Mouse (Mus musculus) common myeloid progenitor, adult 5-6 weeks (primary cell): ENCODE data around the gene Flnb. TPM values are rescaled to one million over a fixed set of nuclear protein-coding genes. Genes with fewer than 3 reads are reported as not detected.
A peak's percentile ranks its signal among the peaks of the same experiment; 100 is the strongest.

ENCODE experiments used
- ATAC-seq: replicated peaks from 2 replicates; pipeline ENCODE4 v1.8.0; 2016; ENCODE audit warnings: low read depth, mild to moderate bottlenecking, moderate TSS enrichment, inconsistent platforms; ENCODE audit not compliant: poor library complexity, severe bottlenecking
- total RNA-seq: library from RNA; stranded (forward); fragments of 200-1000, 187-1606 nt; gene quantifications from 2 replicates; pipeline ENCODE4 v1.2.3, GENCODE M21; 2017

Gene Flnb
- total RNA-seq, 1 experiment from 2014 or later, result 16.9 TPM

DNA sequence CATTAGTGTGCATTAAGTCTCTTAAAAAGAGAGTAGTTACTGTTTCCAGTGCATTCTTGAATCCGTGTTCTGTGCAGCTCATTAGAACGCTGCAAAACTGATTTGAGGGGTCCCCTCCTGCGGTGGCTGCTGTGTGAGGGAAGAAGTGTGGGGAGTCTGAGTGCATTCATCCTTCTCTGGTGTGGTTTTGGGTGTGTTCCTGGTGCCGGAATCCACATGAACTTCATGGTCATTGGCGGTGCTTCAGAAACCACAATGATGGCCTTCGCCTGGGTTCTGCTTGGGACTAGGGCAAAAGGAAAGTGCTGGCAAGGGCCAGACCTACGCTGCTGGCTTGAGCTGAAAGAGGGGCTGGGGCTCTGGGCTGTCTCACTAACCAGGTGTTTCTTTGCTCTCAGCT, 116.4 kb downstream of the Flnb start:
- peak; percentile 75 for ATAC-seq

DNA sequence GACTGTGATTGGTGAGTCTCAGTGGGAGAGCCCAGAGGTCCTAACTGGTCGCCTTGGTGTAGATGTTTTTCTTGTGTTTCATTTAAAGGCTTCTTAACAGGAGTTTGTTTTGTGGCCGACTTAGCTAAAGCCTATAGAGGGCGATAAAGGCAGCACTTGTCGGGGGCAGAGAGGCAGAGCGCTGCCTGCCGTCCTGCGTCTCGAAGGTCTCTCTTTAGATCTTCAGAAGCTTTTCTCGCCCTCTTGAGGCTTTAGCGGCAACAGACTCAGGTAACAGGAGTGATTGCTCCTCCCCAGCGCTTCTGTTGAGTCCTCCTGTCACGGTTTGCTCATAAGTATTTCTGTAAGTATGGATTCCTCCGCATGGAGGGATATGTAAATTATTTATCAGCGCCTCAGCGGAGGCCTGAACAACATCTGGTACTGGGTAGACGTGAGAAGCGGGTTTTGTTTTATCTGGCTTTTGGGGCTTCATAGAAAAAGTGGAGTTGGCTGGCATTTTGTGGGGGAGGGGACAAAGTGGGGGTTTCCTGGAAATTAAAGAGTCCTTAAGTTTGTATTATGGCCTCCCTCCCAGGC, 119.4 kb downstream of the Flnb start:
- ATAC-seq, result peak; percentile 60

- no peak for ATAC-seq
These were observed 121.3 kb downstream of the Flnb start for GRCm38 (mm10) chr14:7938809-7939784.

GRCm38 (mm10) chr14:7941413-7941812, 123.7 kb downstream of the Flnb start:
- ATAC-seq, result no peak

DNA sequence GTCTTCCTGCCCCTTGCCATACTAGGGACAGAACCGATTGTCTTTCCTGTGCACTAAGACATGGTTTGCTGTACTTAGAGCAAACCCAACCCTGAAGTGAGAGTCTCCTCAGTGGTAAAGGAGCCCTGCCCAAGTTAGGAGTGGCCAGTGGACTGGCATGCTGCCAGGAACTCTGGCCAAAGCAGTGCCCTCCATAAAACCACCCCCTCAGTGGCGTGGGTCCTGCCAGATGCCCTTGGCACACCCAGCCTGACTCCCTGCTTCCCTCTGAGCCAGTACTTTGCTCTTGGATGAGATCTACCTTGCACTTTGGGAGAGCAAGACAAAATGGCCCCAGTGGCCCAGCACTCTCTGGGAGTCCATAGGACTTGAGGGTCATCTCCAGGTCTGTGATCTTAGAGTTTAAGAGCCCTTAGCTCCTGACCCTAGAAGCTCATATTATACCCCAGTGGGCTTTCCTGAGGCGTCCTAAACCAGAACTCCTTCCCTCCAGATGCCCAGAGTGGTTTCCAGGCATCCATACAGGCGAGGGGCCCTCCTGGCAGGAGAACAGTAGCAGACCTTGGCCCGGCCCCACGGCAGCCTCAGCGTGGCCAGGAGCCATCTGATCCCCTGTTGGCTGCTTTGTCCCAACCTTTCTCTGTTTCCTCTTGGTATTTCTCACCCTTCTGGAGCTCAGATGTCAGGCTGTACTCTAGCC, 125.5 kb downstream of the Flnb start:
- no peak for ATAC-seq

- ATAC-seq, result no peak
These were observed 126.0 kb downstream of the Flnb start for GRCm38 (mm10) chr14:7943801-7944135.

DNA sequence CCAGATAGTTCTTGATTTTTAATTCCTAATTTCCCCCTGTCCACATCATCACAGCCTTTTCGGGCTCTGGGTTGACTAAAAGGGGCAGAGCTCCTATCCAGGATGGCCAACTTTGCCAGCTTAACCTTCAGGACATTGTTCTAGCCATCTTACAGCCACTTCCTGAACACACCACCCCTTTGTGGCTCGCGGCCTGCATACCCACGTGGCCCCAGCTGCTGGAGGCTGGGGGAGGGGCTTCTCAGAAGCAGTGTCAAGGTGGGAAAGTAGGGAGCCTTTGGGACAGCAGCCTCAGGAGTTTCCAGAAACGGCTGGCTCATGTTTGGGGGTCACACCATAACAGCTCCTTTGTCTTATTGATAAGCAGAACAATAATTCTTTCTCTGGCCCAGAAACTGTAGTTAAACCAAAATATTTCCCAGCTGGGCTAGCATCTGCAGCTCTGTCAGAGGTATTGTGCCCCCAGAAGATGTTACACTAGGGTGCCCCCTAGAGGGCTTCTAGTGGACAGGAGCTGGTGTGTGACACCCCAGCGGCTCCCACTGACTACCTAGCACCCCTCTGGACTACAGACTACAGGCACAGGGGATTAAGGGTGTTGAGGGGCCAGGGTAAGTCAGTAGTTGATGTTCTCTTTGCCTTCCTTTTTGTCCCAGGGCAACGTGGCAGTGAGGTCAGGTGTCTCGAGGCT, 126.7 kb downstream of the Flnb start:
- ATAC-seq, result peak; percentile 76

DNA sequence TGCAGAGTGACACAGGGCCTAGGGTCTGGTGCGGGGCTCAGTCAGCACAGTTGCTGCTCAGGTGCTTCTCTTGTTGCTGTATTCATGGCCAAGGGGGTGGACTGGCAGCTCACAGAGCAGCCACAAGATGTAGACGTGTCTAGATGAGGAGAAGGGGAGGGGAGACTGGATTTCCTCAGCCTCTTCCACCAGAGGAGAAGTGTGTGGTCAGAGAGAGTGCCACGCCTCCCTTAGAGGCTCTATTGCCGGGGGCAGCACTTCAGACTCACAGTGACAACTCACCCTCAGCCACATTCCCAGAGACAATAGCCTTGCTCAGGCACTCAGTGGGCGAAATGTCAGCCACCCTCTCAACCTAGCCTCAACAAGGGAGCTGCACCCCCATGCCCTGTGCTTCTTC, 127.5 kb downstream of the Flnb start:
- no peak for ATAC-seq

DNA sequence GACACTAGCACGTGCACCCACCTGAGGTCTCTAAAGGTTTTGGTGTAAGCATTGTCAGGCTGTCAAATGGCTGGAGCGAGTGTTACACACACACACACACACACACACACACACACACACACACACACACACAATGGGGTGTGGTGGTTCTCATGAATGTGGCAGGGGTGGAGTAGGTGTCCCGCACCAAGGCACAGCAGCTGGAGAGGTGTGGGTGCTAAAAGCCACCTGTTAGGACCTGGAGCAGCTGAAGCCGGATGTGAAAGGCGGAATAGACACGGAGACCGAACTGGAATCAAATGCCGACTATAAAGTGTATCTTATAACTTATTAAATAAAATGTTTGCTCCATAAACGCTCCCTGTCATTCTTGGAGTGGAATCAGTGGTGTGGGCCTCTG, 133.5 kb downstream of the Flnb start:
- ATAC-seq, result no peak

- peak; percentile 56 for ATAC-seq
These were observed 135.0 kb downstream of the Flnb start for GRCm38 (mm10) chr14:7952610-7953254.

DNA sequence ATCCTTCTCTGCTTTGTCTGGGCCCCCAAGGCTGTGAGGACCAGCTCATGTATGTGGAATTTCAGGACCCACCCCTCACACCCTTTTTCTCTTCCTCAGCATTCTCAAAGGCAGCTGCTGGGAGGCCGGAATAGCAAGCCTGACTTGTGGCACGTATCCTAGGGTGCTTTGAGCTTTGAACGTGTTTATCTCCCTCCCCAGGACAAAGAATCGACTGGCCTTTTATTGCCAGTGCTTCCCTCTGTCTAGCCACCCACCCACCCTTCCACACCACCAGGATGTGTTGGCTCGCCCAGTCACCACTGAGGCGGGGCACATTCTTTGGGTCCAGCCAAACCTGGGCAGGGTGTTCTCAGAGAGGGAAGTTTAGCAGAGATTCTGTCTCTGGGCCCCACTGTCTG, 136.3 kb downstream of the Flnb start:
- ATAC-seq, result no peak

- no peak for ATAC-seq
These were observed 138.7 kb downstream of the Flnb start for GRCm38 (mm10) chr14:7956427-7956826.

- ATAC-seq, result no peak
These were observed 139.3 kb downstream of the Flnb start, which contains the start of gene Gm45521 for GRCm38 (mm10) chr14:7957049-7957448. Gene Gm45521, plus strand, starts transcription at chr14:7957288.

GRCm38 (mm10) chr14:7960616-7961015, 142.9 kb downstream of the Flnb start:
- ATAC-seq, result peak; percentile 60

GRCm38 (mm10) chr14:7961714-7962113, 144.0 kb downstream of the Flnb start:
- no peak for ATAC-seq

- ATAC-seq, result no peak
These were observed 144.9 kb downstream of the Flnb start for GRCm38 (mm10) chr14:7962626-7963025.

GRCm38 (mm10) chr14:7963160-7963559, 145.4 kb downstream of the Flnb start:
- no peak for ATAC-seq

GRCm38 (mm10) chr14:7964219-7964889, 146.6 kb downstream of the Flnb start:
- peak; percentile 95 for ATAC-seq

DNA sequence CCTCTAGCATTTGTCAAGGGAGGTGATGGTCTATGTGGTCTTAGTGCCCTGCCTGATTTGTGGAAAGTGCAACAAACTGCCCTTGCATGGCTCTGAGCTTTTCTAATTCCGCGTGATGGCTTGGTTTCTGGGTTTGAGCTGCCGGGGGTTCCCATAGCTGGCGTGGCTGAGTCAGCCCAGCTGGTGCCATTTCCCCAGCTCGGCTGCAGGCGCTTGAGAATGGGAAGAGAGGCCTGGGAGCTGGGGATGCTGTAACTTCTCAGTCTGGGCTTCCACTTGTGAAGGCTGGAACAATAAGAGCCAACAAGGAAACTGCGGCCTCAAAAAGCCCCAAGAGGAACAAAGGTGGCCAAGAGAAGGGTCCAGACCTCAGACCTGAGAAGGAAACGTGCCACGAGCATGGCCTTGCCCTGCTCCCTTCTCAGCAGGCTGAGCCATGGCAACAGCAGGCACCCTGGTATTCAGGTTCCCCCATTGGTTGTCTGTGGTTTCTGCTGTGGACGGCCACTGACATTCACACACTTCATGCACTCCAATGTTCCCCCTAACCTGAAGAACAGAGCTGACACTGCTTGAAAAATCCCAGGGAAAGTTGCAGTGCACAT, 154.2 kb downstream of the Flnb start:
- peak; percentile 76 for ATAC-seq
